7 mouse cellular contexts compared by ENCODE assay signal in genomic region chr2:155050504-155051236, GRCm38 (mm10). TPM values are rescaled to one million over a fixed set of nuclear protein-coding genes. Genes with fewer than 3 reads are reported as not detected.
A peak's percentile ranks its signal among the peaks of the same experiment; 100 is the strongest.
DNase-seq lines count a peak whose midpoint lies in the region; ATAC-seq and TF ChIP-seq lines count a peak whose summit lies in the region.

No protein-coding gene starts in this region.

- H3K79me2 ChIP-seq in heart, adult 2 months (replicated peaks; ENCODE audit: control insufficient read depth, insufficient read depth, low read length), result no peaks in the 10 kb centered on the region

- TF ChIP-seq EP300 in heart, adult 2 months (IDR thresholded peaks at IDR 0.05; ENCODE audit: insufficient read depth, low read depth, low read length), result no peak

- peak overlapping the region; percentile 52 for H3K4me3 ChIP-seq in embryonic facial prominence, embryonic 12.5 days
- H3K4me3 ChIP-seq in heart, adult 2 months, result peak overlapping the region; percentile 82
- H3K4me3 ChIP-seq in limb, embryonic 13.5 days, result peak overlapping the region; percentile 55
- H3K4me3 ChIP-seq in midbrain, embryonic 16.5 days (ENCODE audit: low read depth, low read length), result peak overlapping the region; percentile 58

- H3K9ac ChIP-seq in embryonic facial prominence, embryonic 12.5 days, result peak overlapping the region; percentile 55
- H3K9ac ChIP-seq in heart, adult 2 months (ENCODE audit: low read depth, low read length), result peak overlapping the region; percentile 94
- H3K9ac ChIP-seq in limb, embryonic 13.5 days, result peak overlapping the region; percentile 61
- peak overlapping the region; percentile 90 for H3K9ac ChIP-seq in midbrain, embryonic 16.5 days (ENCODE audit: low read depth, low read length)

- peaks cover 25% of the 10 kb centered on the region for H3K4me1 ChIP-seq in embryonic facial prominence, embryonic 12.5 days
- H3K4me1 ChIP-seq in heart, adult 2 months (ENCODE audit: control insufficient read depth, insufficient read depth, low read length), result peaks cover 8% of the 10 kb centered on the region; the same call in 1 of the 2 replicates
- peaks cover 28% of the 10 kb centered on the region for H3K4me1 ChIP-seq in limb, embryonic 13.5 days
- peaks cover 11% of the 10 kb centered on the region for H3K4me1 ChIP-seq in midbrain, embryonic 16.5 days (ENCODE audit: control insufficient read depth, insufficient read depth, low read length)

- H3K27me3 ChIP-seq in embryonic facial prominence, embryonic 12.5 days, result no peaks in the 10 kb centered on the region
- no peaks in the 10 kb centered on the region for H3K27me3 ChIP-seq in heart, adult 2 months (ENCODE audit: control insufficient read depth, insufficient read depth, low read length)
- no peaks in the 10 kb centered on the region for H3K27me3 ChIP-seq in limb, embryonic 13.5 days
- H3K27me3 ChIP-seq in midbrain, embryonic 16.5 days (ENCODE audit: control insufficient read depth, insufficient read depth, low read depth, low read length), result no peaks in the 10 kb centered on the region

- under 1% methylated on average over 45 of the region's 45 CpGs for WGBS in embryonic facial prominence, embryonic 12.5 days
- WGBS in heart, adult 2 months, result under 1% methylated on average over 45 of the region's 45 CpGs
- WGBS in limb, embryonic 13.5 days, result 1% methylated on average over 45 of the region's 45 CpGs
- WGBS in midbrain, embryonic 16.5 days, result under 1% methylated on average over 45 of the region's 45 CpGs

- H3K4me2 ChIP-seq in embryonic facial prominence, embryonic 12.5 days (replicated peaks), result peak overlapping the region; percentile 79
- peak overlapping the region; percentile 85 for H3K4me2 ChIP-seq in limb, embryonic 13.5 days (replicated peaks)
- peak overlapping the region; percentile 70 for H3K4me2 ChIP-seq in midbrain, embryonic 16.5 days (ENCODE audit: low read length)

- TF ChIP-seq CTCF in heart, adult 2 months (IDR thresholded peaks at IDR 0.05), result no peak

- DNase-seq in adrenal gland, postnatal 25 days, result peak; percentile 97
- peak; percentile 93 for DNase-seq in heart, adult 2 months
- DNase-seq in kidney, adult 8-10 months, result peak; percentile 90 to 94
- peak; percentile 97 to 99 for DNase-seq in spleen, postnatal 10 days (ENCODE audit: low spot score in 2 of 2)

- H3K27ac ChIP-seq in embryonic facial prominence, embryonic 12.5 days, result peak overlapping the region; percentile 85
- H3K27ac ChIP-seq in heart, adult 2 months, result peak overlapping the region; percentile 86
- peak overlapping the region; percentile 83 for H3K27ac ChIP-seq in limb, embryonic 13.5 days
- H3K27ac ChIP-seq in midbrain, embryonic 16.5 days (ENCODE audit: low read length), result peak overlapping the region; percentile 94

- no peaks in the 10 kb centered on the region for H3K9me3 ChIP-seq in embryonic facial prominence, embryonic 12.5 days
- no peaks in the 10 kb centered on the region for H3K9me3 ChIP-seq in limb, embryonic 13.5 days
- H3K9me3 ChIP-seq in midbrain, embryonic 16.5 days (replicated peaks; ENCODE audit: control insufficient read depth, low read length, poor library complexity, severe bottlenecking), result no peaks in the 10 kb centered on the region

- H3K36me3 ChIP-seq in embryonic facial prominence, embryonic 12.5 days, result no peaks in the 10 kb centered on the region
- no peaks in the 10 kb centered on the region for H3K36me3 ChIP-seq in heart, adult 2 months (ENCODE audit: control insufficient read depth, insufficient read depth, low read length)
- no peaks in the 10 kb centered on the region for H3K36me3 ChIP-seq in limb, embryonic 13.5 days
- H3K36me3 ChIP-seq in midbrain, embryonic 16.5 days (ENCODE audit: control insufficient read depth, insufficient read depth, low read length), result no peaks in the 10 kb centered on the region

- peak; percentile 94 for TF ChIP-seq POLR2A in heart, adult 2 months (IDR thresholded peaks at IDR 0.05; ENCODE audit: insufficient read depth, low read depth, low read length)

- peak; percentile 78 for ATAC-seq in embryonic facial prominence, embryonic 12.5 days (ENCODE audit: insufficient number of reproducible peaks, insufficient read depth, low FRiP score, low TSS enrichment)
- ATAC-seq in limb, embryonic 13.5 days (ENCODE audit: low FRiP score, low read depth), result peak; percentile 93
- ATAC-seq in midbrain, embryonic 16.5 days, result peak; percentile 97

- intact Hi-C loops in heart, adult 2 months (cut with DNase I), result no loop called here

RNA-seq across cellular contexts. Expression of gene Ahcy, which starts 23.6 kb away (rescaled TPM):
- total RNA-seq in adrenal gland, postnatal 25 days (2021), result 42.0 and 52.2 TPM in 2 replicates
- 74.6 and 82.1 TPM in 2 replicates for polyA plus RNA-seq in embryonic facial prominence, embryonic 12.5 days (2016; fragmentation: Nextera tagmentation; extraction: Ambion mirVana)
- total RNA-seq in heart, adult 2 months (2021), result 10 to 100 TPM; 10.5 to 14.0 TPM
- 22.5 and 30.8 TPM in 2 replicates for polyA plus RNA-seq in heart, adult 2 months (2012; rRNA removed)
- polyA plus RNA-seq in limb, embryonic 13.5 days (2015; fragmentation: Nextera tagmentation; extraction: Ambion mirVana), result 73.1 and 73.4 TPM in 2 replicates
- 32.3 and 32.6 TPM in 2 replicates for polyA plus RNA-seq in midbrain, embryonic 16.5 days (2015; fragmentation: Nextera tagmentation; extraction: Ambion mirVana)

RNA-seq across cellular contexts. Expression of gene Gm14226, which starts 32.6 kb away (rescaled TPM):
- total RNA-seq in adrenal gland, postnatal 25 days (2021), result 13.0 and 13.4 TPM in 2 replicates
- polyA plus RNA-seq in embryonic facial prominence, embryonic 12.5 days (2016; fragmentation: Nextera tagmentation; extraction: Ambion mirVana), result 4.9 and 6.0 TPM in 2 replicates
- under 1 TPM; 0.16 to 0.20 TPM for total RNA-seq in heart, adult 2 months (2021)
- 0.16 and 0.18 TPM in 2 replicates for polyA plus RNA-seq in heart, adult 2 months (2012; rRNA removed)
- polyA plus RNA-seq in limb, embryonic 13.5 days (2015; fragmentation: Nextera tagmentation; extraction: Ambion mirVana), result 3.6 and 4.1 TPM in 2 replicates
- 0.09 and 0.16 TPM in 2 replicates for polyA plus RNA-seq in midbrain, embryonic 16.5 days (2015; fragmentation: Nextera tagmentation; extraction: Ambion mirVana)

Comparison
In these comparisons a context has a peak if more than half of its experiments do, and no peak if none do; other contexts are left out.
1. Peak in every context shown above with its lines: DNase-seq, ATAC-seq, H3K4me3 ChIP-seq and H3K27ac ChIP-seq.